Mouse (Mus musculus) erythroblast, adult 5-6 weeks (primary cell): ENCODE data around the gene Pgpep1. TPM values are rescaled to one million over a fixed set of nuclear protein-coding genes. Genes with fewer than 3 reads are reported as not detected.
A peak's percentile ranks its signal among the peaks of the same experiment; 100 is the strongest.

ENCODE experiments used
- ATAC-seq: replicated peaks from 2 replicates; pipeline ENCODE4 v1.8.0; 2016; ENCODE audit warnings: moderate number of reproducible peaks, mild to moderate bottlenecking, moderate TSS enrichment, inconsistent platforms; ENCODE audit not compliant: poor library complexity, low FRiP score, severe bottlenecking
- total RNA-seq, 2 experiments: library from RNA; stranded (forward) in 1 of 2; stranded (reverse) in 1 of 2; fragments of 150-400 nt in 1 of 2; fragments of 200-764, 138-1000 nt in 1 of 2; gene quantifications; 2 replicates each; pipeline versions ENCODE4 v1.2.3 to v1.2.4; 2015 to 2017; ENCODE audit warnings: low replicate concordance in 2 of 2

The Pgpep1 gene
- total RNA-seq, 2 experiments from 2014 or later: 1.2 to 1.4 TPM

DNA sequence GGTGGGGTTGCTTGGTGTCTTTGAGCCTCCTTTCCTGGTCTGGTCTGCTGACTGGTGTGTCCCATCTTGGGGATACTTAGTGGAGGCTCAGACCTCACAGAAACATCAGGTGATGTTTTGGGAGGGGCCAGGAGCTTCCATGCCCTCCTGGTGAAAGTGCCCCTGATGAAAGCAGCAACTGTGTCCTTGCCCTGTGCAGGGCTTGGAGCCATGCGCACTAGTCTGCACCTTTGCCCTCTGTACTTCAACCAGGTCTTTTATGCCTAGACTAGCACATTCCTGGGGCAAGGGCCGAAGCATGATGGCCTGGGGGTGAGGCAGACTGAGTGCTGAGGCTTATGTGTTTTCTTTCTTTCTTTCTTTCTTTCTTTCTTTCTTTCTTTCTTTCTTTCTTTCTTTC, 5.4 kb upstream of the Pgpep1 start:
- ATAC-seq: no peak

DNA sequence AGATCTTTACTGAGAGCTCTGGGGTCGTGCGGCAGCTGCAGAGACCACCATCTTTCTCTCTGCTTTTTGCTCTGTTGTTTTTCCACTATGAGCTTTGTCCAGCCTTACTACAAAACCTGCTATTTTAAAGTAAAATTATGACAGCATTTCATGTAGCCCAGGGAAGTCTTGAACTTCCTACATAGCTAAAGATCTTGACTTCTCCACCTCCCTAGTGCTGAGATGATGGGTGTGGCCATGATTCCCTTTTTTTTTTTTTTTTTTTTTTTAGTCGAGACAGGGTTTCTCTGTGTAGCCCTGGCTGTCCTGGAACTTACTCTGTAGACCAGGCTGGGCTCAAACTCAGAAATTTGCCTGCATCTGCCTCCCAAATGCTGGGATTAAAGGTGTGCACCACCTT, 4.4 kb upstream of the Pgpep1 start:
- no peak for ATAC-seq

- no peak for ATAC-seq
Measured at GRCm38 (mm10) chr8:70663691-70664090, 3.5 kb upstream of the Pgpep1 start.

DNA sequence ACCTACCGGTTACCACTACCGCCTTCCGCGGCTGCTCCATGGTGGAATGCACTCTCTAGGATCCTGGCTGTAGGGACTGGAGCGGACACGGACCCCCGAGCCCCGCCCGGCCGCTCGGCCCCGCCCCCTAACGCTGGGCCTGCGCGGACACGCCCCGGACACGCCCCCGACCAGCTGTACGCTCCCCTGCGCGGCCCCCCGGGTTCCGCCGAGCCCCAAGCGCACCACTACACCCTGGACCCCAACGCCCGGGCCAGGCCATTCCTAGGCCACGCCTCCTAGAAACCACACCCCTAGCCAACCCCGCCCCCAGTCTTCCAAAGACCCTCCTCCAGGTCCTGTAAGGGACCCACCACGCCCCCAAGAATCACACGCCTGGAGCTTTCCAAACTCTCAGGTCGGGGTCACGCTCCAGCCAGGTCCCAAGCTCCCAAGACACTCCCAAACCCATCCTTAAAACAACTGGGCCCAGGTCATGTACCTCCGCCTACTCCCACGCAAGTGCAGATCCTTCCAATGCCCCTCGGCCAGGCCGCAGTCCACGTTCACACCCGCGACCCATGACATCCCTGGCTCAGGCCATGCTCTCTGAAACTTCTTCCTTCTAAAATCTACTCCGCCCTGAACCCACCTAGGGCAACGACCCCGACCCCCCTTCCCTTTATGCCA, 450 bp downstream of the Pgpep1 start:
- ATAC-seq: peak; percentile 68

- peak; percentile 48 for ATAC-seq
Measured at GRCm38 (mm10) chr8:70658897-70659603, 1.1 kb downstream of the Pgpep1 start.

DNA sequence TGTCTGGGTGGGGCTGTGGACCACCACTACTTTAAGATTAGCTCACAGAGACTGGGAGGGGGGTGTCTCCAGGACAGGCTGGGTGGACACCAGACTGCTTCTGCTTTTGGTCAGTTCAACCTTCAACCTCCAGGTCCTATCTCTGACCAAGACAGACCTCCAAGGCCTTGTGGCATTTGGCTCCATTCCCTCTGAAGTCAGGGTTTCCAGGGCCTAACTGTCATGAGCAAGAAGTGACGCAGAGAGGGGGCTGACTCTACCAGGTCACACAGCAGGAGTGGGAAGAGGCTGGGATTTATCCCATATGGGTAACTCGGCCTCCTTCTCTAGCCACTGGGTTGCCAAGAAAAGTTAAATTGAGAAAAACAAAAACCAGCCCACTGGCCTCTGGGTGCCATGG, 2.4 kb downstream of the Pgpep1 start:
- ATAC-seq: no peak

DNA sequence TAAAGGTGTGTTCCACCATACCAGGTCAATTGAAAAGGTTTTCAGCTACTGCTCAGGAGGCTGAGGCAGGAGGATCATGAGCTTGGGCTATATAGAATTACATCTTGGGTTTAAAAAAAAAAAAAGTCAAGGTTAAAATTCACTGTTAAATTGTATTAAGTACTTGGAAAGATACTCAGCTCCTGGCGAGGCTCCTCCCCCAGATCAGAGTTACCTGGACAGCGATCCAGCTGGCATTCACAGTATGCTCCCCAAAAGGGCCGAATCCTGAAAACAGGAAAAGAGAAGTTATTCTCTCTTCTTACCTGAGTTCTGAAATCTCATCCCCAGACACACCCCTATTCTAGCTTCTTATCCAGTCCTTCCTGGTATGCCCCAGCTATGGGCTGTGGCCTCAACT, 3.0 kb downstream of the Pgpep1 start:
- no peak for ATAC-seq

- no peak for ATAC-seq
Measured at GRCm38 (mm10) chr8:70656193-70656790, 3.9 kb downstream of the Pgpep1 start.

DNA sequence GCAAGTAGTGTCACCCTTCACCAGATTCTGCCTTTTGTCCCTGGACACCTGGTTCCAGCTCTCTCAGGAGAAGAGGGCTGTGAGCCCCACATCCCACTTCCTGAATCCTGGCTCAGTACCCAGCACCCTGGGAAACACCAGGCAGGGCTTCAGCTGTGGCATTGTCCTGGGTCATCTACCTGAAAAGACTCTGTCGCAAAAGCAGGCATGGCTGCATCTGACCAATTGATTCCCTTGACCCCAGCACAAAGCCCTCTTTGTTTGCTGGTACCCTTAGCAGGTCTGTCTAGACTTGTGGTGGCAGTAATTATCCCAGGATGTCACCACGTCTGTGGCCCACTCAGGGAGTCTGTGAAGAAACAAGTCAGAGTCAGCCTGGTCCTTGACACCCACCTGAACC, 4.7 kb downstream of the Pgpep1 start:
- ATAC-seq: no peak

GRCm38 (mm10) chr8:70654121-70654520, 6.1 kb downstream of the Pgpep1 start:
- ATAC-seq: no peak

GRCm38 (mm10) chr8:70653226-70653625, 7.0 kb downstream of the Pgpep1 start:
- ATAC-seq: no peak

DNA sequence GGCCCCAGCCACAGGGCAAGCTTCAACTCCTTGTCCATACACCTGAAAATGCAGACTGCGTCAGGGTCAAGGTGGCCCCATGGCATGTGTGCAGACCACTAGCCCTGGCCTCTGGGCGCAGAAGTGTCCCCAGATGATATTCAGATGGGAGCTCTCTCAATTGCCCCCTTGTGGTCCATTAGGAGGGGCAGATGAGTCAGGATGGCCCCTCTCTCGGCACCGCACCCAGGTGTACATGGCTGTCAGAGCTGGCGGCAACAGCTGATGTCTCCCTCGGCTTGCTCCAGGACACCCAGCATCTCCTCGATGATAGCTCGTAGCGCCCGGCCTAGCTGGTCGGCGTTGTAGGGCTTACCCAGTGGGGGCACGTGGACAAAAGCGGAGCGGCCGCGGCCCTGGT, 9.8 kb downstream of the Pgpep1 start:
- no peak for ATAC-seq

GRCm38 (mm10) chr8:70649324-70649723, 10.9 kb downstream of the Pgpep1 start:
- peak; percentile 24; the same call in 1 of the 2 replicates for ATAC-seq

DNA sequence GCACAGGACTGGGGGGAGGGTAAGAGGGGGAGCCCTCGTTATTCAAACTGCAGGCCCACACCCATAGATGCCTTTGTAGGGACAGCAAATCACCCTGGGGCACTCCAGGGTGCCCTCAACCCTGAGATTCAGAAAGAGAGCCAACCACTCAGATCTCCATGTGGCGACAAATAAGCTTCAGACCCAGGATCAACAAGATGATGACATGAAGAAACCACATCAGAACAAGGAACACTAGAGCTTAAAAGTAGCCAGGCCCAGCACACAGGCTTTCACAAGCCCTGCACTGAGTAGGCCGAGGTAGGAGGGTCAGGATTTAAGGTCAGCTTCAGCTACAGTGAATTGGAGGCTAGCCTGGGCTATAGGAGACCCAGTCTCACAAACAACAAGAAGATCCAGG, 11.3 kb downstream of the Pgpep1 start:
- ATAC-seq: no peak

DNA sequence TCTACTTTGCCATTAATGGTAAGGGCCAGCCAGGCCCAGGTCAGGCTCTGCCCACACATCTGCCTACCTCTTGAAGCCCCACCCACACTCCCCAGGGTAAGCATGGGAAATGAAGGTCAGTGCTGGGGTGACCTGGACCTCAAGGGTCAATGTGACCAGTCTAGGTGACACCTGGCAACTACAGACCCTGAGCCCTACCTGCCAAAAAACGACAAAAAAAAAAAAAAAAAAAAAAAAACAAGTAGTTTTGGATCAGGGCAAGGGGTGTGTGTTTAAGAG, 12.1 kb downstream of the Pgpep1 start:
- no peak for ATAC-seq

DNA sequence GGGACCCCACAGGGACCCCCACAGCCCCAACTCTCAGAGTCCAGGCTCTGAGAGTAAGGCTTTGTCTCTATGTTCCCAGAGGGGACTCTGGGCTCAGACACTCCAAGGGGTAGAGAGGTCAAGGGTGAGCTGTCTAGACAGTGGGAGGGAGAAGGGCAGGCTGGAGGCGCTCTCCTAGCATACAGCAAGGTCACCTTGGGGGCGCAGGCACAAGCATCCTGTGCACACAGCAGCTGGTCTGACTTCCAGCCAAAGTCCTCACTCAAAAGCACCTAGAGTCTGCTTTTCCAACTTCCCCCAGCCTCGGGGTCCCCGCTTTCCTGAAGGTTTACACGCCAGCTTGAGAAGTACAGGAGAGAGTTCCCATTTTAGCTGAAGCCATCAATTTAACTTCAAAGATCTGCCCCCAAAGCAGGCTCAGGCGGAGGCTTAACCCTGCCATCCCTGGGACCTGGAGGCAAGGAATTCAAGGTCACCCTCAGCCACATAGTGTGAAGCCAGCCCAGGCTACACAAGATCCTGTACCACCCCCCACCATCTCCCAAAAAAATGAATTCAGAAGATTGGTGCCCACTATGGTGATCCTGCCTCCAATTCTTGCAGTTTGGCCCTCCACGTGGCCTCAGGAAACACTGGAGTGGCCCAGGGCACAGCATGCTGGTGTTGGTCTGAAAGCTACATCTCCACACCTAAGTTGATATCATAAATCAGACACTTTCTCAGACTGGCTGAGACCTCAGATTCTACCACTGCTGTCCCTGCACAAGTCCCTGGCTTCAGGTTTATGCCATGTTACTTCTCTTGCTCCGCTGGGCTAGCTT, 12.6 kb downstream of the Pgpep1 start:
- no peak for ATAC-seq

DNA sequence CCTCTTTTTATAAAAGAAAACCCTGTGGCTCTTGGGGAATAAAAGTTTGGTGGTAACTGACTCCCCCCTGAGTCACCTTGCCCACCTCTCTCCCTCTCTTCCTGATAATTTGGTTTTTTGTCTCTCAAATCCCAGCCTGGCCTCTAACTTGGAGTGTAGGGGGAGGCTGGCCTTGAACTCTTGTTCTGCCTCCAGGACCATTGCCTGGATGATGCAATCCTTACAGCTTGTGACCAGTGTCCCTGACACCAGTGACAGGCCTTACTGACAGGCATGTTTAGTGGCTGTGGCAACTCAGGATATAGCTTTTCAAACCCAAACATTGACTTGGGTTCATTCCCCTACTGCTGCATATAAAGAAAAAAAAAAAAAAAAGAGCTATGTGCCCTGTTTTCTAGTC, 13.4 kb downstream of the Pgpep1 start:
- no peak for ATAC-seq

- ATAC-seq: no peak
Measured at GRCm38 (mm10) chr8:70646369-70646768, 13.8 kb downstream of the Pgpep1 start.

- ATAC-seq: no peak
Measured at GRCm38 (mm10) chr8:70645501-70646224, 14.5 kb downstream of the Pgpep1 start.

DNA sequence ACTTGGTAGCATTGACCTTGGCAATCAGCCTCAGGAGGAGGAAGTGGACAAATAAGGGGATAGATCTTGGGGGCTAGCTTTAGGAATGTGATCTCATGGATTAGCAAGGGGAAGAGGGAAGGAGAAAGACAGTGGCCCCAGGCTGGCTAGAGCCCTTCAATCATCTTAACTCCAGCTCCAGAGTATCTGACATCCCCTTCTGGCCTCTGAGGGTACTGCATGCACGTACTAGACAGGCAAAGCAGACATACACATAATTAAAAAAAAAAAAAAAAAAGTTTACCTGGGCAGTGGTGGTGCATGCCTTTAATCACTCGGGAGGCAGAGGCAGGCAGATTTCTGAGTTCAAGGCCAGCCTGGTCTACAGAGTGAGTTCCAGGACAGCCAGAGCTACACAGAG, 16.1 kb downstream of the Pgpep1 start:
- peak; percentile 57; the same call in 1 of the 2 replicates for ATAC-seq
